Mouse (Mus musculus): Measurements from ENCODE around the gene Hist1h1t. TPM values are rescaled to one million over a fixed set of nuclear protein-coding genes. Genes with fewer than 3 reads are reported as not detected.
"Not testable (repeated sequence)": the region's sequence is repeated elsewhere in the genome, so short reads cannot be mapped to it uniquely, and the experiment has no call there.

Hist1h1t gene
- polyA plus RNA-seq, 1 experiment = 3.9 TPM

DNA sequence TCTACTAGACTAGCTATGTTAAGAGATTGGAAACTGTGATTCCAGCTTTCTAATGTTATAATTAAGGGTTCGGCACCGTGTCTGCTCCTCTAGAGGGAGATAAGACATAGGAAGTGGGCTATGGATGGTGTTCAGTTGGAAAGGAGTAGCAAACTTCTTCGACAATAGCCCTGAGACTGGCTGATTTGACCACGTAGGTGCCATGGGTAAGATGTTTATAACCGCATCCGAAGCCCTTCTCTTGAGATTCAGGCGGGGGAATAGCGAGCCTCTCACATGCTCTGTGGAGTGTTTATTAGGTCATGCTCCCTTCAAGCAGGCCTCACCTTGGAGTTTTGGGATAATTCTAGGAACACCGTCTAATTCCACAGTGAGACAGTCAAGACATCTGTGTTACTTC is 658 bp upstream of the Hist1h1t start:
- Histone ChIP-seq H3K4me3 (replicated peaks; ENCODE audit: control insufficient read depth, low read depth, low read length) (no peak overlapping the region), H3K27ac (ENCODE audit: control insufficient read depth, insufficient read depth, low read depth, low read length, poor library complexity) (no peak overlapping the region), H3K4me1 (ENCODE audit: control insufficient read depth, insufficient read depth, low read length) (no peaks in the 10 kb centered on the region)
- WGBS = 85% methylated on average over 9 of the region's 9 CpGs
- TF ChIP-seq CTCF (IDR thresholded peaks at IDR 0.05; ENCODE audit: control insufficient read depth, insufficient read depth, low read length) (no peak), POLR2A (IDR thresholded peaks at IDR 0.05; ENCODE audit: borderline replicate concordance, control insufficient read depth, low read depth, low read length) (no peak)

DNA sequence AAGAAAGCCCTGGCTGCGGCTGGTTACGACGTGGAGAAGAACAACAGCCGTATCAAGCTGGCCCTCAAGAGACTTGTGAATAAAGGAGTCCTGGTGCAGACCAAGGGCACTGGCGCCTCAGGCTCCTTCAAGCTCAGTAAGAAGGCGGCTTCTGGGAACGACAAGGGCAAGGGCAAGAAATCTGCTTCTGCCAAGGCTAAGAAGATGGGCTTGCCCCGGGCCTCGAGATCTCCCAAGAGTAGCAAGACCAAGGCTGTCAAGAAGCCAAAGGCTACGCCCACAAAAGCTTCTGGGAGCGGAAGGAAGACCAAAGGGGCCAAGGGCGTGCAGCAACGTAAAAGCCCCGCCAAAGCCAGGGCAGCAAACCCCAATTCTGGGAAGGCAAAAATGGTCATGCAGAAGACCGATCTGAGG is 454 bp downstream of the Hist1h1t start:
- 42% methylated on average over 15 of the region's 15 CpGs for WGBS
- Histone ChIP-seq H3K4me1 (ENCODE audit: control insufficient read depth, insufficient read depth, low read length) (no peaks in the 10 kb centered on the region; the same call in 1 of the 2 replicates), H3K27ac (ENCODE audit: control insufficient read depth, insufficient read depth, low read depth, low read length, poor library complexity) (peak overlapping the region; percentile 14), H3K4me3 (replicated peaks; ENCODE audit: control insufficient read depth, low read depth, low read length) (no peak overlapping the region)
- TF ChIP-seq CTCF (IDR thresholded peaks at IDR 0.05; ENCODE audit: control insufficient read depth, insufficient read depth, low read length) (no peak), POLR2A (IDR thresholded peaks at IDR 0.05; ENCODE audit: borderline replicate concordance, control insufficient read depth, low read depth, low read length) (no peak)

DNA sequence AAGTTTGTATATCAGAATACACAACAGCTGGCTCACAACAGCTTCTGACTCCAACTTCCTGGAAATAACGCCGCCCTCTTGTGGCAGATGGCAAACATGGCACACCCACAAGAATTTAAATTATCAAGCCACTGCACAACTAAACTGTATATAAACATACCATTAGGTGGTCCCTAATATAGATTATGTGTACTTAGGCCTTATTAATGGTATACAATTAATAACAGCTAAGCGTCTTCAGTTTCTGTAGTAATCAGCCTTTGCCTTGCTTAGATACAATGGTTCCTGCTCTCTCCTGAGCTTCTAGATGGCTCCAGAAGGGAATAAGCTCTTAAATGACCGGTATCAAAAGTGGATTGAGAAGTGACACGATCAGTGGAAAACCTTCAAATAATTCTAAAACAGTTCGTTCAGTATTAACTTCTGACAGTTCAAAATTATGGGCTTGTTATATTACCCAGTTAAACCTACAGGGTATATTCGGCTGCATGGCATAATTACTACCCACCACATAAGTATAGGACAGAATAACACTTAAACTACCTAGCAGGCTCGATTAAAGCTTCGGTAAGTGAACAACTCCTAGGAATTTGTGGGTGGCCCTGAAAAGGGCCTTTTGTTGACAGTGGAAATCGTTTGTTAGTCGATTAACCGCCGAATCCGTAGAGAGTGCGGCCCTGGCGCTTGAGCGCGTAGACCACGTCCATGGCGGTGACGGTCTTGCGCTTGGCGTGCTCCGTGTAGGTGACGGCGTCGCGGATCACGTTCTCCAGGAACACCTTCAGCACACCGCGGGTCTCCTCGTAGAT is 2.1 kb downstream of the Hist1h1t start:
- Histone ChIP-seq H3K4me1 (ENCODE audit: control insufficient read depth, insufficient read depth, low read length) (no peaks in the 10 kb centered on the region; the same call in 1 of the 2 replicates), H3K27ac (ENCODE audit: control insufficient read depth, insufficient read depth, low read depth, low read length, poor library complexity) (peak overlapping the region; percentile 95), H3K4me3 (replicated peaks; ENCODE audit: control insufficient read depth, low read depth, low read length) (peak overlapping the region; percentile 62)
- peak; percentile 61 for TF ChIP-seq CTCF (IDR thresholded peaks at IDR 0.05; ENCODE audit: control insufficient read depth, insufficient read depth, low read length)
- TF ChIP-seq POLR2A (IDR thresholded peaks at IDR 0.05; ENCODE audit: borderline replicate concordance, control insufficient read depth, low read depth, low read length) = no peak
- WGBS = under 1% methylated on average over 32 of the region's 32 CpGs

- 0% methylated on average over 22 of the region's 22 CpGs for WGBS
- Histone ChIP-seq H3K4me3 (replicated peaks; ENCODE audit: control insufficient read depth, low read depth, low read length) (peak within 1 kb of the TSS; percentile 62), H3K27ac (ENCODE audit: control insufficient read depth, insufficient read depth, low read depth, low read length, poor library complexity) (peak within 1 kb of the TSS; percentile 95), H3K4me1 (ENCODE audit: control insufficient read depth, insufficient read depth, low read length) (no peaks in the 10 kb centered on the region; the same call in 1 of the 2 replicates)
- TF ChIP-seq CTCF (IDR thresholded peaks at IDR 0.05; ENCODE audit: control insufficient read depth, insufficient read depth, low read length) = peak; percentile 23; the same call in 1 of the 2 replicates
- peak; percentile 99 for TF ChIP-seq POLR2A (IDR thresholded peaks at IDR 0.05; ENCODE audit: borderline replicate concordance, control insufficient read depth, low read depth, low read length)
Measured at GRCm38 (mm10) chr13:23698300-23698693, 2.7 kb downstream of the Hist1h1t start, which contains the start of gene Hist1h4c. Gene Hist1h4c (minus strand): TSS chr13:23698454.

DNA sequence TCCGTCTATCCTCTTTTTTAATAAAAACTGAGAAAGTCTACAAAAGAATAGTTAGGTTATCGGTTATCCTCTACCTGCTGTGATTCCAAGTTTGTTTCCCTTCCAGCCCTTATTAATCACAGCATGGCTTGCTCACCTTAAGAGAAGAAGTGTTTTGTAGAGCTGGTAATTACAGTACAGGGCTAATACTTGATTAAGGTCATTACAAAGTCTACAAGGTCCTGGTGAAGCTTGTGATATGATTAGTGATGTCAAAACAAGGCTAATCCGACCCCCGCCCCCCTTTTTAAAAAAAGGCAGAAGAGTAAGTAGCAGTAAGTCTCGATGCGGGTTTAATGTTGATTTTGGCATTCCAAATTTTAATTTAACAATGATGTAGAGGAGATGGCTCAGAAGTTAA is 3.4 kb downstream of the Hist1h1t start:
- WGBS = 78% methylated on average over 6 of the region's 6 CpGs
- H3K27ac ChIP-seq (ENCODE audit: control insufficient read depth, insufficient read depth, low read depth, low read length, poor library complexity) = no peak overlapping the region
- TF ChIP-seq CTCF (IDR thresholded peaks at IDR 0.05; ENCODE audit: control insufficient read depth, insufficient read depth, low read length) = no peak
- TF ChIP-seq POLR2A (IDR thresholded peaks at IDR 0.05; ENCODE audit: borderline replicate concordance, control insufficient read depth, low read depth, low read length) = no peak
- H3K4me1 ChIP-seq (ENCODE audit: control insufficient read depth, insufficient read depth, low read length) = no peaks in the 10 kb centered on the region; the same call in 1 of the 2 replicates
- no peak overlapping the region for H3K4me3 ChIP-seq (replicated peaks; ENCODE audit: control insufficient read depth, low read depth, low read length)

DNA sequence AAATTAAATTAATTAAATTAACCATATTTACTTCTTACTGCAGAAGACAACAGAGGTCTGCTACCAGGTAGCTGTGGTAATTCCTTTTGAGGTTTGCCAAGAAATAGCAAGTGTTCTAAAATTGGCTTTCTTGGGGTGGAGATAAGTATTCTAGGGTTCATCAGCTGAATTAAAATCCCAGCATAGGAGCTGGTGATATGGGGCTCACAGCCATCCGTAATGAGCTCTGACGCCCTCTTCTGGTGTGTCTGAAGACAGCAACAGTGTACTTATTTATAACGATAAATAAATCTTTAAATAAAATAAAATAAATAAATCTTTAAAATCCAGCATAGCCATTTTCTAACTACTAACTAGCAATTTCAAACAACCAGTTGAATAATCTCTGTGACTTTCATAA is 4.2 kb downstream of the Hist1h1t start:
- WGBS = 67% methylated on average over 3 of the region's 3 CpGs
- Histone ChIP-seq H3K27ac (ENCODE audit: control insufficient read depth, insufficient read depth, low read depth, low read length, poor library complexity) (no peak overlapping the region), H3K4me3 (replicated peaks; ENCODE audit: control insufficient read depth, low read depth, low read length) (no peak overlapping the region), H3K4me1 (ENCODE audit: control insufficient read depth, insufficient read depth, low read length) (no peaks in the 10 kb centered on the region; the same call in 1 of the 2 replicates)
- TF ChIP-seq POLR2A (IDR thresholded peaks at IDR 0.05; ENCODE audit: borderline replicate concordance, control insufficient read depth, low read depth, low read length) = no peak
- TF ChIP-seq CTCF (IDR thresholded peaks at IDR 0.05; ENCODE audit: control insufficient read depth, insufficient read depth, low read length) = no peak

GRCm38 (mm10) chr13:23700786-23701520 is 5.3 kb downstream of the Hist1h1t start:
- WGBS = 4% methylated on average over 8 of the region's 8 CpGs
- no peak overlapping the region for H3K27ac ChIP-seq (ENCODE audit: control insufficient read depth, insufficient read depth, low read depth, low read length, poor library complexity)
- no peak for TF ChIP-seq POLR2A (IDR thresholded peaks at IDR 0.05; ENCODE audit: borderline replicate concordance, control insufficient read depth, low read depth, low read length)
- TF ChIP-seq CTCF (IDR thresholded peaks at IDR 0.05; ENCODE audit: control insufficient read depth, insufficient read depth, low read length) = peak; percentile 64
- no peak overlapping the region for H3K4me3 ChIP-seq (replicated peaks; ENCODE audit: control insufficient read depth, low read depth, low read length)
- no peaks in the 10 kb centered on the region; the same call in 1 of the 2 replicates for H3K4me1 ChIP-seq (ENCODE audit: control insufficient read depth, insufficient read depth, low read length)

DNA sequence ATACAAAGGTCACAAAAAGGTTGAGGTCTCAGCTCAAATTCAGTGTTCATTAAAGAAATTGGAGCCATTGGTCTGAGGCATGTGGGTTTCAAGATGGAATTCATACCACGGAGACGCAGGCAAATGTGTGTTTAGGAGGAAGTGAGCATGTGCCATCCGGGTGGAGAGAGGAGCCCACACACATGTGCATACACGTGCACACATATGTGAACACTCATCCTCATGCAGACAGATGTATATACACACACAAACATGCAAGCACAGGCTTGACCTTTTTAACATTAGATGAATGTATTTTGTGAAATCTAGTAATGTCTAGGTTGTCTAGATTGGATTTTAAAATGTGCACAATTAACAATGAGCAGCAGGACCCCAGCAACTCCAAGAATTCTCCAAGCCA is 6.6 kb downstream of the Hist1h1t start:
- WGBS = 35% methylated on average over 4 of the region's 4 CpGs
- TF ChIP-seq POLR2A (IDR thresholded peaks at IDR 0.05; ENCODE audit: borderline replicate concordance, control insufficient read depth, low read depth, low read length) = no peak
- no peak for TF ChIP-seq CTCF (IDR thresholded peaks at IDR 0.05; ENCODE audit: control insufficient read depth, insufficient read depth, low read length)
- Histone ChIP-seq H3K27ac (ENCODE audit: control insufficient read depth, insufficient read depth, low read depth, low read length, poor library complexity) (no peak overlapping the region), H3K4me1 (ENCODE audit: control insufficient read depth, insufficient read depth, low read length) (no peaks in the 10 kb centered on the region; the same call in 1 of the 2 replicates), H3K4me3 (replicated peaks; ENCODE audit: control insufficient read depth, low read depth, low read length) (no peak overlapping the region)

DNA sequence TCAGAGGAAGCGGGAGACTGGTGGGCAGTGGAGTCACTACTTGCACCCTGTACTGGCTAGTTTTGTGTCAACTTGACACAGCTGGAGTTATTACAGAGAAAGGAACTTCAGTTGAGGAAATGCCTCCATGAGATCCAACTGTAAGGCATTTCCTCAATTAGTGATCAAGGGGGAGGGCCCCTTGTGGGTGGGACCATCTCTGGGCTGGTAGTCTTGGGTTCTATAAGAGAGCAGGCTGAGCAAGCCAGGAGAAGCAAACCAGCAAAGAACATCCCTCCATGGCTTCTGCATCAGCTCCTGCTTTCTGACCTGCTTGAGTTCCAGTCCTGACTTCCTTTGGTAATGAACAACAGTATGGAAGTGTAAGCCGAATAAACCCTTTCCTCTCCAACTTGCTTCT is 7.2 kb downstream of the Hist1h1t start:
- not testable (repeated sequence) for H3K27ac ChIP-seq (ENCODE audit: control insufficient read depth, insufficient read depth, low read depth, low read length, poor library complexity); H3K4me1 ChIP-seq (ENCODE audit: control insufficient read depth, insufficient read depth, low read length); H3K4me3 ChIP-seq (replicated peaks; ENCODE audit: control insufficient read depth, low read depth, low read length)
- WGBS = 56% methylated on average over 2 of the region's 2 CpGs
